Mouse (Mus musculus) spleen, adult 2 months (tissue): ENCODE results near the gene Casq1.

ENCODE experiments used
- CTCF ChIP-seq: fragments of 200-500 bp; IDR thresholded peaks from 2 replicates; pipeline ENCODE4 v1.5.1; 2011; ENCODE audit warnings: mild to moderate bottlenecking, inconsistent platforms; ENCODE audit not compliant: insufficient read depth, insufficient read length, insufficient replicate concordance; ENCODE audit errors: extremely low read depth
- POLR2A ChIP-seq: fragments of 200-500 bp; IDR thresholded peaks from 2 replicates; pipeline ENCODE4 v1.6.1; 2011; ENCODE audit warnings: low read depth, low read length, inconsistent platforms

DNA sequence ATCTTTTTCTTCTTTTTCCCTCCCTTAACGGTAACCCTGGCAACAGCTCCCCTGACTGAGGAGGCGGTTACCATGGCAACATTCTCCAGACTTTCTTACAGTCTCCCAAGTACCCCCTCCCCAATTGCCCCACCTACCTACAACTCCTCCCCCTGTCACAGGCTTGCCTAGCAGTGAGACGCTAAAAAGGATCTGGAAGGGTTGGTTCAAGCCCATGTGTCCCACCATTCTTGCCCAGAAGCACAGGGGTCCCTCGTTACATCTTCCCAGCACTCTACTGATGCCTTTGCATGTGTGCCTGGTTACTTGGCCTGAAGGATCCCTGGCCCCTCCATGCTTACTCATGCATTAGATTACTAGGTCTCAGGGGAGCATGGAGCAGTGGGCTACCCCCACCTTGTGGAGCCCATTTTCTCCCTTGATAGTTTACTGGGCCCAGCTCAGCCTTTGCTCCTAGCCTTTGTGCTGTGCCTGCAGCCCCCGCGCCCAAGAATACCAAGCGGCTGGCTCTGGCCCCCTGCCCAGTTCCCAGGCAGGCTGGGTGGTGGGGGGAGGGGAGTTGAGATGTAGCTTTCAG is 18.7 kb downstream of the Casq1 start:
- TF ChIP-seq CTCF, result no peak
- no peak for TF ChIP-seq POLR2A
